Mouse (Mus musculus) embryo, embryonic 10.5 days (tissue): ENCODE measurements around the gene Smu1.

Source experiments
- DNase-seq: peaks from one replicate; pipeline ENCODE4 v3.0.0-alpha.2; 2015; ENCODE audit warnings: low spot score

The Smu1 gene

GRCm38 (mm10) chr4:40757157-40757779 is 455 bp downstream of the Smu1 start:
- no peak for DNase-seq

- DNase-seq = no peak
Observed at GRCm38 (mm10) chr4:40735351-40735750, 22.4 kb downstream of the Smu1 start.

- DNase-seq = no peak
Observed at GRCm38 (mm10) chr4:40731262-40731661, 26.5 kb downstream of the Smu1 start.

GRCm38 (mm10) chr4:40727247-40727646 is 30.5 kb downstream of the Smu1 start:
- DNase-seq = no peak

- DNase-seq = no peak
Observed at GRCm38 (mm10) chr4:40725554-40725953, 32.2 kb downstream of the Smu1 start.

- no peak for DNase-seq
Observed at GRCm38 (mm10) chr4:40725141-40725540, 32.6 kb downstream of the Smu1 start.

GRCm38 (mm10) chr4:40722687-40723460 is 34.8 kb downstream of the Smu1 start:
- peak; percentile 79 for DNase-seq

- DNase-seq = peak; percentile 95
Observed at GRCm38 (mm10) chr4:40722011-40722666, 35.6 kb downstream of the Smu1 start, which contains the start of gene Dnaja1. Dnaja1 (plus strand) TSS chr4:40722150.

GRCm38 (mm10) chr4:40720910-40721309 is 36.8 kb downstream of the Smu1 start:
- DNase-seq = no peak

GRCm38 (mm10) chr4:40717141-40717540 is 40.6 kb downstream of the Smu1 start:
- no peak for DNase-seq

- no peak for DNase-seq
Observed at GRCm38 (mm10) chr4:40703710-40704275, 53.9 kb downstream of the Smu1 start.

- peak; percentile 97 for DNase-seq
Observed at GRCm38 (mm10) chr4:40702797-40703709, 54.7 kb downstream of the Smu1 start, which contains the start of gene Aptx. Aptx (minus strand) TSS chr4:40703194.

GRCm38 (mm10) chr4:40701796-40702195 is 55.9 kb downstream of the Smu1 start:
- no peak for DNase-seq

- DNase-seq = no peak
Observed at GRCm38 (mm10) chr4:40700216-40700615, 57.5 kb downstream of the Smu1 start.

- DNase-seq = no peak
Observed at GRCm38 (mm10) chr4:40697059-40697458, 60.7 kb downstream of the Smu1 start.

GRCm38 (mm10) chr4:40691100-40691499 is 66.6 kb downstream of the Smu1 start:
- DNase-seq = no peak
